Mouse (Mus musculus): ENCODE measurements around the gene Washc4. TPM values are rescaled to one million over a fixed set of nuclear protein-coding genes. Genes with fewer than 3 reads are reported as not detected.
"Not testable (repeated sequence)": the region's sequence is repeated elsewhere in the genome, so short reads cannot be mapped to it uniquely, and the experiment has no call there.

Gene Washc4
- 26.0 and 31.8 TPM in 2 replicates for polyA plus RNA-seq (2015; fragmentation: Nextera tagmentation; extraction: Ambion mirVana)

GRCm38 (mm10) chr10:83543439-83544102, at the start of gene Washc4:
Washc4 (plus strand) TSS chr10:83543752.
- ATAC-seq: peak; percentile 99
- Histone ChIP-seq H3K4me3 (ENCODE audit: low read length) (peak within 1 kb of the TSS; percentile 95), H3K4me2 (ENCODE audit: low read length) (peak within 1 kb of the TSS; percentile 65), H3K9me3 (ENCODE audit: control insufficient read depth, low read length) (no peaks in the 10 kb centered on the region), H3K27me3 (replicated peaks; ENCODE audit: control insufficient read depth, insufficient read depth, low read length) (no peaks in the 10 kb centered on the region), H3K36me3 (ENCODE audit: control insufficient read depth, insufficient read depth, low read length) (peaks cover 2% of the 10 kb centered on the region; the same call in 1 of the 2 replicates), H3K9ac (ENCODE audit: low read depth, low read length) (peak within 1 kb of the TSS; percentile 95), H3K4me1 (ENCODE audit: control insufficient read depth, insufficient read depth, low read depth, low read length) (peaks cover 11% of the 10 kb centered on the region), H3K27ac (ENCODE audit: low read depth, low read length) (peak within 1 kb of the TSS; percentile 96)
- 3% methylated on average over 39 of the region's 49 CpGs for whole genome bisulfite sequencing

DNA sequence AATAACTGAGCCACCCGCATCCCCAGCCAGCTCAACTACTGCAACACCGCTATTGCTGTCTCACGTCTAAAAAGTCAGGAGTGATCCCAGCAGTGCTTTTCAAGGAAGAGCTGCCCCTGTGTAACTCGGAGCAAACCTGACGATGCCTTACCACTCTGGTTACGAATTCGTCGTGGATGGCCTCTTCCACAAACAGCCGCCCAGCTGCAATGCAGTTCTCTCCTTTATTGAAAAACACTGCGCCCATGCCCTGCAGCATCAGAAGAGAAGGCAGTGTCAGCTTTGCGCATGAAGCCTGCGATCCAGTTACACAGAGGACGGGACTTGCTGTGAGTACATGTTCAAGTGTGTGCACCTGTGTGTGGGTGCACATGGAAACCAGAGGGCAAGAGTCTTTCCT, 46.2 kb upstream of the Washc4 start:
- Histone ChIP-seq H3K9ac (ENCODE audit: low read depth, low read length) (no peak overlapping the region), H3K4me2 (ENCODE audit: low read length) (no peak overlapping the region), H3K27me3 (replicated peaks; ENCODE audit: control insufficient read depth, insufficient read depth, low read length) (no peaks in the 10 kb centered on the region), H3K36me3 (ENCODE audit: control insufficient read depth, insufficient read depth, low read length) (peaks cover 6% of the 10 kb centered on the region; the same call in 1 of the 2 replicates), H3K9me3 (ENCODE audit: control insufficient read depth, low read length) (no peaks in the 10 kb centered on the region), H3K4me3 (ENCODE audit: low read length) (no peak overlapping the region), H3K27ac (ENCODE audit: low read depth, low read length) (no peak overlapping the region), H3K4me1 (ENCODE audit: control insufficient read depth, insufficient read depth, low read depth, low read length) (no peaks in the 10 kb centered on the region)
- 90% methylated on average over 13 of the region's 13 CpGs for WGBS
- no peak for ATAC-seq

DNA sequence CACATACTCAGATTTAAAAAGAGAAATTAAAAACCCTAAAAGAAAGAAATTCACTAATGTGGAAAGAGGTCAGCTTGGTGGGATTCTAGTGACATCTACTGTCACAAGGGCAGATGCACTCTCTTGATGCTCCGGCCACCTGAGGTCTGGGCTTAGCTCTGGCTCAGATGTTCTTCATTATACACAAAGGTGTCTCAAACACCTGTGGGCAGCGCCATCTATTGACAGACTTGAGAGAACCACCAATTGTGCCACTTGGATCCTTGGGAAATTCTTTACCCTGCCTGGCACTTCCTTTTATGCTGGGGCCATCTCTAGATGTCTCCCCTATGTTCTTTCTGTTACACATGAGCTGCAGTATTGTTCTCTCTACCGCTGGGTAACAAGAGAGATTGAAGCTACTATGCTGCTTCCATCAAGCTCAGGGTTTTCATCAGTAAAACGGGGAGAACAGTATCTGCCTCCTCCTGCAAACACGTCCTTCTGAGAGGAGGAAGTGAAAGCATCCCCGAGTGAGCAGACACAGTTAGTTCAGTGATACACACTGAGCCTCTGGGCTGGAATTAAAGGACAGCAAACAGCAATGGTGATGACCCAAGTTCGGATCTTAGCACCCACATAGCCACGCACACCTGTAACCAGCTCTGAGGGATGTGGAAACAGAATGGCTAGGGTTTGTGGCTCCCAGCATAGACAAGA, 34.4 kb upstream of the Washc4 start:
- no peak overlapping the region for H3K27ac ChIP-seq (ENCODE audit: low read depth, low read length)
- no peak overlapping the region for H3K4me3 ChIP-seq (ENCODE audit: low read length)
- H3K27me3 ChIP-seq (replicated peaks; ENCODE audit: control insufficient read depth, insufficient read depth, low read length): no peaks in the 10 kb centered on the region
- no peak overlapping the region for H3K4me2 ChIP-seq (ENCODE audit: low read length)
- 67% methylated on average over 8 of the region's 8 CpGs for WGBS
- no peaks in the 10 kb centered on the region for H3K4me1 ChIP-seq (ENCODE audit: control insufficient read depth, insufficient read depth, low read depth, low read length)
- no peak overlapping the region for H3K9ac ChIP-seq (ENCODE audit: low read depth, low read length)
- H3K36me3 ChIP-seq (ENCODE audit: control insufficient read depth, insufficient read depth, low read length): peaks cover 30% of the 10 kb centered on the region
- no peaks in the 10 kb centered on the region for H3K9me3 ChIP-seq (ENCODE audit: control insufficient read depth, low read length)
- ATAC-seq: 0 out of 2 replicates have a peak, but pooled peaks have one; percentile 17

GRCm38 (mm10) chr10:83511304-83511703, 32.2 kb upstream of the Washc4 start:
- Histone ChIP-seq H3K9ac (ENCODE audit: low read depth, low read length) (no peak overlapping the region), H3K4me2 (ENCODE audit: low read length) (no peak overlapping the region), H3K36me3 (ENCODE audit: control insufficient read depth, insufficient read depth, low read length) (peaks cover 25% of the 10 kb centered on the region), H3K9me3 (ENCODE audit: control insufficient read depth, low read length) (no peaks in the 10 kb centered on the region), H3K27ac (ENCODE audit: low read depth, low read length) (no peak overlapping the region), H3K27me3 (replicated peaks; ENCODE audit: control insufficient read depth, insufficient read depth, low read length) (no peaks in the 10 kb centered on the region), H3K4me3 (ENCODE audit: low read length) (no peak overlapping the region), H3K4me1 (ENCODE audit: control insufficient read depth, insufficient read depth, low read depth, low read length) (no peaks in the 10 kb centered on the region)
- no peak for ATAC-seq
- 79% methylated on average over 5 of the region's 5 CpGs for WGBS

DNA sequence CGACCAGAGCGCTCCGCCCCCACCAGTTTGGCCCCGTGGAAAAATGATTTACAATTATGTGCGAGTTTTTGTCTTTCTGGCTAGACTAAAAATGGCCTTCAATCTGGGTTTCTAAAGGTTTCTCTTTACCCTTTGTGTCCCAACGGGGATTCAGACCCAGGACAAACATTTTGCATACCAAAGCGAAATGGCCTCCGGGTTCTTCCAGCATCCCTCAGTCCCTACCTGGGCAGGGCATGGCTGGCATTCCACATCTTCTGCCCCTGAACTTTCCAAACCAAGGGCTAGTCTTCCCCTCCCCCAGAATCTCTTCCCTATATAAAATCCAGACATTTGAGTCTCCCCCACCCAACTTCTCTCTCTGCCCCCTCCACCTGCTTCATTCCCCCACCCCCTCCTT, 29.8 kb upstream of the Washc4 start:
- no peak overlapping the region for H3K4me3 ChIP-seq (ENCODE audit: low read length)
- no peak overlapping the region for H3K9ac ChIP-seq (ENCODE audit: low read depth, low read length)
- H3K9me3 ChIP-seq (ENCODE audit: control insufficient read depth, low read length): no peaks in the 10 kb centered on the region
- ATAC-seq: no peak
- peaks cover 28% of the 10 kb centered on the region for H3K36me3 ChIP-seq (ENCODE audit: control insufficient read depth, insufficient read depth, low read length)
- H3K4me2 ChIP-seq (ENCODE audit: low read length): no peak overlapping the region
- 86% methylated on average over 8 of the region's 8 CpGs for WGBS
- H3K27ac ChIP-seq (ENCODE audit: low read depth, low read length): no peak overlapping the region
- no peaks in the 10 kb centered on the region for H3K27me3 ChIP-seq (replicated peaks; ENCODE audit: control insufficient read depth, insufficient read depth, low read length)
- no peaks in the 10 kb centered on the region for H3K4me1 ChIP-seq (ENCODE audit: control insufficient read depth, insufficient read depth, low read depth, low read length)

DNA sequence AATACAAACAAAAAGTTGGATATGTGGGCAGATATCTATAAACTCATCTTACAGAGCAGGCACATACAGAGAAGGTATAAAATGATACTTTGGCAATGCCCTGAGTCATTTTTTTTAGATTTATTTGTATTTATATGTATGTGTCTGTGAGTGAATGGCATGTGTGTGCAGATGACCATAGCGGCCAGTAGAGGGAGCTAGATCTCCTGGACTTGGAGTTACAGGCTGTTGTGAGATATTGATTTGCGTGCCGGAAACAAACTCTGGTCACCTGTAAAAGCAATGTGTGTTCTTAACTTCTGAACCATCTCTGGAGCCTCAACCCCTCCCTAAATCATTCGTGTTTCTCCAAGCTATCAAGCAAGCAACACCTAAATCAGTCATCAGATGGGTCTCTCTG, 22.6 kb upstream of the Washc4 start:
- peaks cover 28% of the 10 kb centered on the region for H3K36me3 ChIP-seq (ENCODE audit: control insufficient read depth, insufficient read depth, low read length)
- WGBS: 81% methylated on average over 4 of the region's 4 CpGs
- H3K9ac ChIP-seq (ENCODE audit: low read depth, low read length): no peak overlapping the region
- no peak for ATAC-seq
- no peaks in the 10 kb centered on the region for H3K4me1 ChIP-seq (ENCODE audit: control insufficient read depth, insufficient read depth, low read depth, low read length)
- no peak overlapping the region for H3K4me2 ChIP-seq (ENCODE audit: low read length)
- no peak overlapping the region for H3K4me3 ChIP-seq (ENCODE audit: low read length)
- no peaks in the 10 kb centered on the region for H3K27me3 ChIP-seq (replicated peaks; ENCODE audit: control insufficient read depth, insufficient read depth, low read length)
- no peak overlapping the region for H3K27ac ChIP-seq (ENCODE audit: low read depth, low read length)
- H3K9me3 ChIP-seq (ENCODE audit: control insufficient read depth, low read length): no peaks in the 10 kb centered on the region

DNA sequence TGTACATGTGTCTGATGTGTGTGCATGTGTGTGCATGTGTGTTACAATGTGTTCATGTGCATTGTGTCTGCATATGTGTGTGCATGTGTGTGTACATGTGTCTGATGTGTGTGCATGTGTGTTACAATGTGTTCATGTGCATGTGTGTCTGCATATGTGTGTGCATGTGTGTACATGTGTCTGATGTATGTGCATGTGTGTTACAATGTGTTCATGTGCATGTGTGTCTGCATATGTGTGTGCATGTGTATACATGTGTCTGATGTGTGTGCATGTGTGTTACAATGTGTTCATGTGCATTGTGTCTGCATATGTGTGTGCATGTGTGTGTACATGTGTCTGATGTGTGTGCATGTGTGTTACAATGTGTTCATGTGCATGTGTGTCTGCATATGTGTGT, 19.3 kb upstream of the Washc4 start:
- H3K4me1 ChIP-seq (ENCODE audit: control insufficient read depth, insufficient read depth, low read depth, low read length); H3K4me2 ChIP-seq (ENCODE audit: low read length); H3K9ac ChIP-seq (ENCODE audit: low read depth, low read length); H3K9me3 ChIP-seq (ENCODE audit: control insufficient read depth, low read length); H3K27ac ChIP-seq (ENCODE audit: low read depth, low read length); H3K27me3 ChIP-seq (replicated peaks; ENCODE audit: control insufficient read depth, insufficient read depth, low read length); H3K4me3 ChIP-seq (ENCODE audit: low read length); ATAC-seq: not testable (repeated sequence)
- H3K36me3 ChIP-seq (ENCODE audit: control insufficient read depth, insufficient read depth, low read length): peaks cover 26% of the 10 kb centered on the region

DNA sequence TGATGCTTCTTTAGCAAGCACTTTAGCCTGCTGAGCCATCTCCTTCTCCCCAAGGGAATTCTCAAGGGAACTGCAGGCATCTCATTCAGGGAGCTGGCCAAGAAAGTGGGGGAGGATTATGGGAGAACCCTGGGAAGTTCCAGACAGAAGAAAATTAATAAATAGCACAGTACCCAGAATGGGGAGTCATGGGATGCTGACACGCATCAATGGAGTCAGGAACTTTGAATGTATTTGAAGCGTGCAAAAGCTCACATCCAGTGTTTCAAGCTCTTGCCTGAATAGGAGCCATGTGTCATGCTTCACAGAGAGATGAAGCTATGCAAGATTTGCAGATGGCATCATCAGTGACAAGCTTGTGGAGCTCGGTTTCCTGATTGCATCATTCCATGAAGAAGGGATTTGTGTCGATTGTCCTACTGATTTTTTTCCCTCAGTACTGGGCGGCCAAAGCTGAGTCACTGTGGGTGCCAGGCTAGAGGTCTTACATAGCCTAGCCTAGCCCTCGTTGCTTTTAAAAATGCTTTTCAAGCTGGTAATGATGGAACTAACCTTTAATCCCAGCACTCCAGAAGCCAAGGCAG, 13.1 kb upstream of the Washc4 start:
- Histone ChIP-seq H3K36me3 (ENCODE audit: control insufficient read depth, insufficient read depth, low read length) (peaks cover 9% of the 10 kb centered on the region; the same call in 1 of the 2 replicates), H3K4me3 (ENCODE audit: low read length) (no peak overlapping the region), H3K9me3 (ENCODE audit: control insufficient read depth, low read length) (no peaks in the 10 kb centered on the region), H3K27ac (ENCODE audit: low read depth, low read length) (no peak overlapping the region), H3K4me1 (ENCODE audit: control insufficient read depth, insufficient read depth, low read depth, low read length) (peaks cover 8% of the 10 kb centered on the region), H3K9ac (ENCODE audit: low read depth, low read length) (no peak overlapping the region), H3K4me2 (ENCODE audit: low read length) (no peak overlapping the region), H3K27me3 (replicated peaks; ENCODE audit: control insufficient read depth, insufficient read depth, low read length) (no peaks in the 10 kb centered on the region)
- WGBS: 89% methylated on average over 6 of the region's 6 CpGs
- ATAC-seq: no peak

DNA sequence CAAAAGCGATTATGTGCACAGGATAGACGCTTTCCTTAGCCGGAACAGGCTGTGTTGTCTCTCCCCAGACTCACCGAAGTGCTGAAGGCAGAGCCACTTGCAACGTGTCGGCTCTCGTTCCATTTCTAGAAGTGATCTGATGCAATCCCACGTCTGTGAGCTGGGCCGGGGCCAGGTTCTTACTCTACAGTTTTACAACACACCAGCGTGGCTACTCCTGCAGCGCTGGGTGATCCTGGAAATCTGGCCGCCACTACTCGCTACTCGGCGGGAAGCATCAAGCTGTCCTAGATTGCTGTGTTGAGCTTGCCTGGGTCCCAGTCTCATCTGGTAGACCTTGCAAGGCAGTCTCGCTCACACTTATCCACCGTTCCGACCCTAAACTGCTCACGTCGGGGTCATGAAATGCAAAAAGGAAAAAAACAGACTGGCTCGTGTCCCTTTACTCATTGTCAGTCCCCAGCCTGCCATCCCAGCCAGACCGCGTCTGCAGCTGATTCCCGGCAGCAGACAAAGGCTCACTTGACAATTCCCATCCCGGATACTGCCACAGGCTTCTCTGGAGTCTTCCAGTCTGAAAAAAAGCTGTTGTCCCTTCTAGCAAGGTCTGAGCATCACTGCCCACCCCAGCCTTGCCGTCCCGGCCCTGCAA, 10.2 kb upstream of the Washc4 start:
- ATAC-seq: peak; percentile 61
- peak overlapping the region; percentile 57 for H3K4me3 ChIP-seq (ENCODE audit: low read length)
- peaks cover 8% of the 10 kb centered on the region for H3K4me1 ChIP-seq (ENCODE audit: control insufficient read depth, insufficient read depth, low read depth, low read length)
- WGBS: 2% methylated on average over 27 of the region's 27 CpGs
- no peaks in the 10 kb centered on the region for H3K36me3 ChIP-seq (ENCODE audit: control insufficient read depth, insufficient read depth, low read length)
- peak overlapping the region; percentile 79 for H3K9ac ChIP-seq (ENCODE audit: low read depth, low read length)
- no peaks in the 10 kb centered on the region for H3K9me3 ChIP-seq (ENCODE audit: control insufficient read depth, low read length)
- H3K4me2 ChIP-seq (ENCODE audit: low read length): peak overlapping the region; percentile 69
- no peaks in the 10 kb centered on the region; the same call in 1 of the 2 replicates for H3K27me3 ChIP-seq (replicated peaks; ENCODE audit: control insufficient read depth, insufficient read depth, low read length)
- H3K27ac ChIP-seq (ENCODE audit: low read depth, low read length): peak overlapping the region; percentile 74
